Mouse (Mus musculus): ENCODE measurements at regions not wholly inside any gene's neighbourhood (a gene's known extent, or its start where the extent isn't known, plus 50 kb on each side); places are given as distances from the start of the nearest gene placed in this dataset.

- POLR2A ChIA-PET: interaction anchor here (0.6 to 1.7 kb wide), 5 partner anchors 17 to 320 kb away, joined by 3 read pairs; no protein-coding TSS in a partner anchor
- peak; percentile 70 for ATAC-seq
- TF ChIP-seq CTCF (IDR thresholded peaks at IDR 0.05): no peak
- H3K27me3 ChIP-seq: no peaks in the 10 kb centered on the region
- DNase-seq (ENCODE audit: low read depth, low spot score): peak; percentile 77
- in situ Hi-C loops (cut with MboI; ENCODE audit: low pct_unique_long_range_greater_than_20kb): loop anchor here (5.0 kb wide), 2 partner anchors 35 to 205 kb away; partner anchors contain the start of gene Ubl3
- CTCF ChIA-PET: interaction anchor here (1.0 to 7.1 kb wide), 8 partner anchors 16 to 211 kb away, joined by 3 to 87 read pairs (median 4); no protein-coding TSS in a partner anchor
These were observed 171.4 kb downstream of the Katnal1 start for GRCm38 (mm10) chr5:148757715-148758114.

GRCm38 (mm10) chr5:148757236-148757635, 171.9 kb downstream of the Katnal1 start:
- POLR2A ChIA-PET: interaction anchor here (0.6 to 1.7 kb wide), 5 partner anchors 18 to 205 kb away, joined by 3 to 4 read pairs (median 3); no protein-coding TSS in a partner anchor

GRCm38 (mm10) chr5:148756246-148756930, 172.7 kb downstream of the Katnal1 start:
- ChIA-PET POLR2A (interaction anchor here (0.6 to 1.7 kb wide), 3 partner anchors 19 to 114 kb away, joined by 3 to 5 read pairs (median 4); no protein-coding TSS in a partner anchor), CTCF (interaction anchor here (0.7 to 7.1 kb wide), 9 partner anchors 17 to 207 kb away, joined by 3 to 87 read pairs (median 4); no protein-coding TSS in a partner anchor)
- ATAC-seq: peak; percentile 52

More at GRCm38 (mm10) chr5:148757236-148757635, 171.9 kb downstream of the Katnal1 start:
- CTCF ChIA-PET: interaction anchor here (1.0 to 7.1 kb wide), 8 partner anchors 16 to 211 kb away, joined by 3 to 87 read pairs (median 4); no protein-coding TSS in a partner anchor
- ATAC-seq (peak; percentile 84), DNase-seq (ENCODE audit: low read depth, low spot score) (peak; percentile 96)
- in situ Hi-C loops (cut with MboI; ENCODE audit: low pct_unique_long_range_greater_than_20kb): loop anchor here (5.0 kb wide), 2 partner anchors 35 to 205 kb away; partner anchors contain the start of gene Ubl3
- no peak for TF ChIP-seq CTCF (IDR thresholded peaks at IDR 0.05)
- no peaks in the 10 kb centered on the region for H3K27me3 ChIP-seq

GRCm38 (mm10) chr5:148755807-148756206, 173.3 kb downstream of the Katnal1 start:
- TF ChIP-seq CTCF (IDR thresholded peaks at IDR 0.05): no peak
- in situ Hi-C loops (cut with MboI; ENCODE audit: low pct_unique_long_range_greater_than_20kb): loop anchor here (5.0 kb wide), 2 partner anchors 36 to 204 kb away; partner anchors contain the start of gene Ubl3
- ChIA-PET CTCF (interaction anchor here (1.1 to 7.1 kb wide), 3 partner anchors 21 to 36 kb away, joined by 3 to 87 read pairs (median 7); no protein-coding TSS in a partner anchor), POLR2A (interaction anchor here (1.0 kb wide), 1 partner anchor 33 kb away, joined by 3 read pairs; no protein-coding TSS in a partner anchor)
- no peak for ATAC-seq
- no peak for DNase-seq (ENCODE audit: low read depth, low spot score)
- no peaks in the 10 kb centered on the region for H3K27me3 ChIP-seq

More at GRCm38 (mm10) chr5:148756246-148756930, 172.7 kb downstream of the Katnal1 start:
- in situ Hi-C loops (cut with MboI; ENCODE audit: low pct_unique_long_range_greater_than_20kb): loop anchor here (5.0 kb wide), 2 partner anchors 36 to 204 kb away; partner anchors contain the start of gene Ubl3
- H3K27me3 ChIP-seq: no peaks in the 10 kb centered on the region
- peak; percentile 94 for TF ChIP-seq CTCF (IDR thresholded peaks at IDR 0.05)
- DNase-seq (ENCODE audit: low read depth, low spot score): peak; percentile 77

GRCm38 (mm10) chr5:148754896-148755295, 174.2 kb downstream of the Katnal1 start:
- ATAC-seq: no peak
- H3K27me3 ChIP-seq: no peaks in the 10 kb centered on the region
- DNase-seq (ENCODE audit: low read depth, low spot score): peak; percentile 25
- POLR2A ChIA-PET: interaction anchor here (0.6 to 1.0 kb wide), 2 partner anchors 34 to 370 kb away, joined by 3 read pairs; no protein-coding TSS in a partner anchor
- in situ Hi-C loops (cut with MboI; ENCODE audit: low pct_unique_long_range_greater_than_20kb): loop anchor here (5.0 kb wide), 3 partner anchors 37 to 203 kb away; partner anchors contain the start of gene Ubl3
- CTCF ChIA-PET: interaction anchor here (3.2 to 7.1 kb wide), 2 partner anchors 15 to 37 kb away, joined by 9 to 87 read pairs; no protein-coding TSS in a partner anchor
- no peak for TF ChIP-seq CTCF (IDR thresholded peaks at IDR 0.05)

GRCm38 (mm10) chr5:148754363-148754762, 174.8 kb downstream of the Katnal1 start:
- in situ Hi-C loops (cut with MboI; ENCODE audit: low pct_unique_long_range_greater_than_20kb): loop anchor here (5.0 kb wide), 1 partner anchor 107 kb away; no protein-coding TSS in a partner anchor
- peak; percentile 38 for TF ChIP-seq CTCF (IDR thresholded peaks at IDR 0.05)
- H3K27me3 ChIP-seq: no peaks in the 10 kb centered on the region
- ATAC-seq (no peak), DNase-seq (ENCODE audit: low read depth, low spot score) (no peak)
- POLR2A ChIA-PET: interaction anchor here (0.6 kb wide), 1 partner anchor 370 kb away, joined by 3 read pairs; no protein-coding TSS in a partner anchor
- CTCF ChIA-PET: interaction anchor here (3.2 to 7.1 kb wide), 2 partner anchors 14 to 37 kb away, joined by 9 to 87 read pairs; no protein-coding TSS in a partner anchor

- DNase-seq (ENCODE audit: low read depth, low spot score) (no peak), ATAC-seq (no peak)
- ChIA-PET CTCF (interaction anchor here (3.2 to 7.1 kb wide), 2 partner anchors 13 to 38 kb away, joined by 9 to 87 read pairs; no protein-coding TSS in a partner anchor), POLR2A (no interaction called here)
- H3K27me3 ChIP-seq: no peaks in the 10 kb centered on the region
- TF ChIP-seq CTCF (IDR thresholded peaks at IDR 0.05): no peak
- in situ Hi-C loops (cut with MboI; ENCODE audit: low pct_unique_long_range_greater_than_20kb): loop anchor here (5.0 kb wide), 1 partner anchor 106 kb away; no protein-coding TSS in a partner anchor
These were observed 175.7 kb downstream of the Katnal1 start for GRCm38 (mm10) chr5:148753457-148753856.

- TF ChIP-seq CTCF (IDR thresholded peaks at IDR 0.05): no peak
- in situ Hi-C loops (cut with MboI; ENCODE audit: low pct_unique_long_range_greater_than_20kb): loop anchor here (5.0 kb wide), 1 partner anchor 105 kb away; no protein-coding TSS in a partner anchor
- ChIA-PET POLR2A (no interaction called here), CTCF (interaction anchor here (3.2 kb wide), 1 partner anchor 12 kb away, joined by 9 read pairs; no protein-coding TSS in a partner anchor)
- ATAC-seq: no peak
- no peaks in the 10 kb centered on the region for H3K27me3 ChIP-seq
- DNase-seq (ENCODE audit: low read depth, low spot score): no peak
These were observed 177.1 kb downstream of the Katnal1 start for GRCm38 (mm10) chr5:148751980-148752379.

- in situ Hi-C loops (cut with MboI; ENCODE audit: low pct_unique_long_range_greater_than_20kb): loop anchor here (5.0 kb wide), 1 partner anchor 103 kb away; no protein-coding TSS in a partner anchor
- H3K27me3 ChIP-seq: no peaks in the 10 kb centered on the region
- TF ChIP-seq CTCF (IDR thresholded peaks at IDR 0.05): no peak
- ATAC-seq: no peak
- ChIA-PET CTCF (interaction anchor here (1.9 kb wide), 1 partner anchor 106 kb away, joined by 4 read pairs; no protein-coding TSS in a partner anchor), POLR2A (interaction anchor here (0.7 kb wide), 1 partner anchor 25 kb away, joined by 9 read pairs; no protein-coding TSS in a partner anchor)
- DNase-seq (ENCODE audit: low read depth, low spot score): no peak
These were observed 179.0 kb downstream of the Katnal1 start for GRCm38 (mm10) chr5:148750002-148750734.

Measured in Patski (cell line).